Mouse (Mus musculus) bone marrow, adult 2 months (tissue): ENCODE results near the gene Srsf1.

ENCODE experiments used
- CTCF ChIP-seq: fragments of 200-500 bp; IDR thresholded peaks from 2 replicates; pipeline ENCODE4 v1.5.1; 2011; ENCODE audit warnings: low read length, control low read depth; ENCODE audit not compliant: control insufficient read depth, insufficient read depth
- POLR2A ChIP-seq: fragments of 200-500 bp; IDR thresholded peaks from 2 replicates; pipeline ENCODE4 v1.6.1; 2011; ENCODE audit warnings: low read depth, mild to moderate bottlenecking, control low read depth, low read length, borderline replicate concordance; ENCODE audit not compliant: control insufficient read depth

- TF ChIP-seq CTCF (no peak), POLR2A (no peak)
These were observed 743 bp upstream of the Srsf1 start for GRCm38 (mm10) chr11:88046323-88046937.
